Mouse (Mus musculus) forebrain, embryonic 13.5 days (tissue): ENCODE data around the gene Mlxipl. TPM values are rescaled to one million over a fixed set of nuclear protein-coding genes. Genes with fewer than 3 reads are reported as not detected.
A peak's percentile ranks its signal among the peaks of the same experiment; 100 is the strongest.

Experiments
- ATAC-seq: fragments of 200-750 bp; cut with Nextera tagmentation; 2 replicates; pipeline ENCODE4 v1.8.0; 2017
- H3K27ac ChIP-seq: fragments of 300-500 bp; sonication (generic); 2 replicates; pipeline ENCODE4 v1.5.1; 2015; ENCODE audit warnings: inconsistent platforms, mild to moderate bottlenecking, moderate library complexity
- H3K27me3 ChIP-seq: fragments of 300-500 bp; sonication (generic); 2 replicates; pipeline ENCODE4 v1.6.1; 2015; ENCODE audit warnings: mild to moderate bottlenecking, inconsistent platforms
- H3K36me3 ChIP-seq: fragments of 300-500 bp; sonication (generic); 2 replicates; pipeline ENCODE4 v1.6.1; 2015; ENCODE audit warnings: mild to moderate bottlenecking, inconsistent platforms; ENCODE audit not compliant: poor library complexity, severe bottlenecking
- H3K4me1 ChIP-seq: fragments of 300-500 bp; sonication (generic); 2 replicates; pipeline ENCODE4 v1.6.1; 2015; ENCODE audit warnings: inconsistent platforms
- H3K4me2 ChIP-seq: fragments of 300-500 bp; sonication (generic); 2 replicates; pipeline ENCODE4 v1.6.1; 2015; ENCODE audit warnings: inconsistent platforms, mild to moderate bottlenecking, moderate library complexity
- H3K4me3 ChIP-seq: fragments of 300-500 bp; sonication (generic); 2 replicates; pipeline ENCODE4 v1.5.1; 2015; ENCODE audit warnings: mild to moderate bottlenecking, inconsistent platforms
- H3K9ac ChIP-seq: fragments of 300-500 bp; sonication (generic); 2 replicates; pipeline ENCODE4 v1.6.1; 2015; ENCODE audit warnings: mild to moderate bottlenecking, inconsistent platforms
- H3K9me3 ChIP-seq: fragments of 300-500 bp; sonication (generic); replicated peaks from 2 replicates; pipeline ENCODE4 v1.6.1; 2016; ENCODE audit warnings: inconsistent platforms
- WGBS: fragments of 180-500 bp; shearing (Covaris S2); methylation state at CpG from one replicate; pipeline ENCODE4 v1.1.7; 2015; 5-methylcytosine and 5-hydroxymethylcytosine counted together
- polyA plus RNA-seq: library from polyadenylated mRNA; unstranded; fragments of >200 nt; fragmentation: Nextera tagmentation; extraction: Ambion mirVana; gene quantifications from 2 replicates; pipeline ENCODE4 v1.2.1, GENCODE M21; 2015

Gene Mlxipl
- polyA plus RNA-seq, 1 experiment from 2014 or later = 1.6 TPM

DNA sequence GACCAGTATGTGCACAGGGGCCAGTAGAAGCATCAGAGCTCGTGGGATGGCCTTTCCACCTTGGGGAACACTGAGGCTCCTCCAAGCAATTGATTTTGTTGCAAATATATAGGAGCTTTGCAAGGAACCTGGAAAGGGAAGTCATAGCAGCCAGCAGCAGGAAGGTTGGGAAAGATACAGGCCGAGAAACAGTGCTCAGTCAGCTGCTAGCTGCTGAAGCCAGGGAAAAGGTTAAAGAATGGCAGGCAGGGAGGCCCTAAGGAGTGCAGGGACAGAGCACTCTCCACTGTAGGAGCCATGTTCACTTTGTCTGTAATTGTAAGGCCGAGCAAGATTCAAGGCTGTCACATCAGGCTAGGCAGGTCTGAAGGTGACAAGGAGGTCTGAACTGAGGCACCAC is 88.8 kb downstream of the Mlxipl start:
- Histone ChIP-seq H3K4me3 (no peak overlapping the region), H3K27me3 (no peaks in the 10 kb centered on the region), H3K4me1 (no peaks in the 10 kb centered on the region), H3K9ac (0 out of 2 replicates have a peak overlapping the region, but pooled peaks have one; percentile 30), H3K9me3 (no peaks in the 10 kb centered on the region), H3K27ac (no peak overlapping the region), H3K4me2 (no peak overlapping the region), H3K36me3 (peaks cover 96% of the 10 kb centered on the region)
- 82% methylated on average over 3 of the region's 3 CpGs for WGBS
- ATAC-seq = no peak

GRCm38 (mm10) chr5:135178996-135179395 is 89.3 kb downstream of the Mlxipl start:
- H3K4me1 ChIP-seq = no peaks in the 10 kb centered on the region
- no peak overlapping the region for H3K27ac ChIP-seq
- WGBS = 87% methylated on average over 4 of the region's 4 CpGs
- H3K27me3 ChIP-seq = no peaks in the 10 kb centered on the region
- no peak for ATAC-seq
- peaks cover 94% of the 10 kb centered on the region for H3K36me3 ChIP-seq
- H3K4me2 ChIP-seq = no peak overlapping the region
- H3K9me3 ChIP-seq = no peaks in the 10 kb centered on the region
- H3K4me3 ChIP-seq = no peak overlapping the region
- peak overlapping the region; percentile 30; the same call in 1 of the 2 replicates for H3K9ac ChIP-seq

- ATAC-seq = no peak
- WGBS = 90% methylated on average over 7 of the region's 7 CpGs
- Histone ChIP-seq H3K9ac (no peak overlapping the region), H3K27ac (no peak overlapping the region), H3K27me3 (no peaks in the 10 kb centered on the region), H3K36me3 (peaks cover 91% of the 10 kb centered on the region), H3K4me2 (no peak overlapping the region), H3K4me1 (no peaks in the 10 kb centered on the region), H3K9me3 (no peaks in the 10 kb centered on the region; the same call in 1 of the 2 replicates), H3K4me3 (no peak overlapping the region)
These were observed 89.9 kb downstream of the Mlxipl start for GRCm38 (mm10) chr5:135179616-135180015.

- Histone ChIP-seq H3K4me1 (no peaks in the 10 kb centered on the region), H3K27ac (no peak overlapping the region), H3K4me3 (no peak overlapping the region), H3K27me3 (no peaks in the 10 kb centered on the region), H3K4me2 (no peak overlapping the region), H3K9ac (no peak overlapping the region), H3K36me3 (peaks cover 79% of the 10 kb centered on the region), H3K9me3 (no peaks in the 10 kb centered on the region; the same call in 1 of the 2 replicates)
- 95% methylated on average over 14 of the region's 14 CpGs for WGBS
- no peak for ATAC-seq
These were observed 91.1 kb downstream of the Mlxipl start for GRCm38 (mm10) chr5:135180796-135181195.

DNA sequence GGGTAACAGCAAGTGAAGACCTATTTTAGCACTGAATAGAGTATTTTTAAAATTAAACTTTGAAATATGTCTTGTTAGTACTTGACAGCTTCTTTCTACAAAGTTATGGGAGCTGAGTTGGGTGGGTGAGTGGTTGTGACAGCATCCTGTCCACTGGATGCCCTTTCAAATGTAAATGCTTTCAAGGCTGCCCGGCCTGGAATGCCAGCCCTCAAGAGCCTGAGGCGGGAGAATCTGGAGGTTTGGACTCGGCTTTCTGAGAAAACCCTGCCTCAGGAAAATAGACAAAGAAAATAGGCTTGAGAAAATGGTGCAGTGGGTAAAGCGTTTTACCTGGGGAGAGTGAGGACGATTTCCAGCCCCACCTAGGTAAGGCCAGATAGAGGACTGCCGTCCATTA is 92.1 kb downstream of the Mlxipl start:
- no peak for ATAC-seq
- Histone ChIP-seq H3K36me3 (peaks cover 71% of the 10 kb centered on the region), H3K27me3 (no peaks in the 10 kb centered on the region), H3K9ac (no peak overlapping the region), H3K27ac (no peak overlapping the region), H3K4me1 (0 out of 2 replicates have a peak, but pooled peaks cover 3% of the 10 kb centered on the region), H3K4me2 (no peak overlapping the region), H3K4me3 (no peak overlapping the region), H3K9me3 (no peaks in the 10 kb centered on the region; the same call in 1 of the 2 replicates)
- 69% methylated on average over 6 of the region's 6 CpGs for WGBS

GRCm38 (mm10) chr5:135183131-135183861 is 93.6 kb downstream of the Mlxipl start:
- Histone ChIP-seq H3K4me1 (peaks cover 3% of the 10 kb centered on the region; the same call in 1 of the 2 replicates), H3K4me2 (no peak overlapping the region), H3K4me3 (no peak overlapping the region), H3K36me3 (peaks cover 56% of the 10 kb centered on the region), H3K9me3 (no peaks in the 10 kb centered on the region; the same call in 1 of the 2 replicates), H3K27ac (no peak overlapping the region), H3K9ac (no peak overlapping the region), H3K27me3 (no peaks in the 10 kb centered on the region)
- no peak for ATAC-seq
- WGBS = 65% methylated on average over 8 of the region's 8 CpGs

DNA sequence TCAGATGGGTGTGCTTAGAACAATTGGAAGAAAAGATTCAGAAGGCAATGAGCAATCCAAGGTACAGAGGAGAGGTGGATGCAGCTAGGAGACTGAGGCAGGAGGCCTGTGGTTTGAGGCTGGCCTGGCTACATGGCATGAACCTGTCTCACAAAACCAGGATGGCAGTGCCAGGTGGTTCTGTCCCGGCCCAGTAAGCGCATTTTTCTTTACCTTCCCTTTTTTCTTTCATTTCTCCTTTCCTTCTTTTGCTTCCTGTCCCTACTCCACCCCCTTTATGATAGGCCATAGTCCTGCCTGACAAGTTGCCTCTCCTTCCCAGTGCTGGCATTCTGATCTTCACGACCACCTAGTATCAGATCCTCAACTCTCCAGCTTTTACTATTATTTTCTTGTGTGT is 95.3 kb downstream of the Mlxipl start:
- Histone ChIP-seq H3K4me1 (peaks cover 20% of the 10 kb centered on the region), H3K4me2 (no peak overlapping the region), H3K4me3 (no peak overlapping the region), H3K27ac (no peak overlapping the region), H3K27me3 (no peaks in the 10 kb centered on the region), H3K36me3 (peaks cover 49% of the 10 kb centered on the region), H3K9ac (no peak overlapping the region), H3K9me3 (no peaks in the 10 kb centered on the region; the same call in 1 of the 2 replicates)
- WGBS = 100% methylated on average over 3 of the region's 3 CpGs
- ATAC-seq = no peak

GRCm38 (mm10) chr5:135185596-135185995 is 95.9 kb downstream of the Mlxipl start:
- H3K9ac ChIP-seq = no peak overlapping the region
- ATAC-seq = no peak
- H3K9me3 ChIP-seq = no peaks in the 10 kb centered on the region; the same call in 1 of the 2 replicates
- no peaks in the 10 kb centered on the region for H3K27me3 ChIP-seq
- H3K27ac ChIP-seq = no peak overlapping the region
- peaks cover 26% of the 10 kb centered on the region for H3K4me1 ChIP-seq
- no peak overlapping the region for H3K4me3 ChIP-seq
- no peak overlapping the region for H3K4me2 ChIP-seq
- peaks cover 44% of the 10 kb centered on the region for H3K36me3 ChIP-seq
- WGBS = 35% methylated on average over 3 of the region's 3 CpGs

DNA sequence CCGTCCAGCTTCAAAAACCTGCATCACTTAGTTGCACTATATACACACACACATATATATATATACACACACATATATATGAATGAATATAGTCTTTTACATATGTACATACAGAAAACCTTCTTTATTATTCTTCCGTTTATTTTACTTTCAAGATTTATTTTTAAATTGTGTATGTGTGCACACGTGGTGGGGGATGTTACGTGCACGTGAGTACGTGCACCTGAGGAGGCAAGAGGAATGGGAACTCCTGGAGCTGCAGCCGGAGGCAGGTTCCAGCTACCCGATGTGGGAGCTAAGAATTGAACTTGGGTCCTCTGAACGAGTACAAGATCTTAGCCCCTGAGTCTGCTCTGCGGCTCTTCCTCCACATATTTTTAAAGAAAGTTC is 96.5 kb downstream of the Mlxipl start:
- Histone ChIP-seq H3K9ac (peak overlapping the region; percentile 98), H3K4me3 (peak overlapping the region; percentile 99), H3K9me3 (no peaks in the 10 kb centered on the region; the same call in 1 of the 2 replicates), H3K36me3 (peaks cover 37% of the 10 kb centered on the region), H3K27me3 (no peaks in the 10 kb centered on the region), H3K4me2 (peak overlapping the region; percentile 70), H3K27ac (peak overlapping the region; percentile 96), H3K4me1 (peaks cover 28% of the 10 kb centered on the region)
- peak; percentile 9 for ATAC-seq
- WGBS = 21% methylated on average over 10 of the region's 10 CpGs

DNA sequence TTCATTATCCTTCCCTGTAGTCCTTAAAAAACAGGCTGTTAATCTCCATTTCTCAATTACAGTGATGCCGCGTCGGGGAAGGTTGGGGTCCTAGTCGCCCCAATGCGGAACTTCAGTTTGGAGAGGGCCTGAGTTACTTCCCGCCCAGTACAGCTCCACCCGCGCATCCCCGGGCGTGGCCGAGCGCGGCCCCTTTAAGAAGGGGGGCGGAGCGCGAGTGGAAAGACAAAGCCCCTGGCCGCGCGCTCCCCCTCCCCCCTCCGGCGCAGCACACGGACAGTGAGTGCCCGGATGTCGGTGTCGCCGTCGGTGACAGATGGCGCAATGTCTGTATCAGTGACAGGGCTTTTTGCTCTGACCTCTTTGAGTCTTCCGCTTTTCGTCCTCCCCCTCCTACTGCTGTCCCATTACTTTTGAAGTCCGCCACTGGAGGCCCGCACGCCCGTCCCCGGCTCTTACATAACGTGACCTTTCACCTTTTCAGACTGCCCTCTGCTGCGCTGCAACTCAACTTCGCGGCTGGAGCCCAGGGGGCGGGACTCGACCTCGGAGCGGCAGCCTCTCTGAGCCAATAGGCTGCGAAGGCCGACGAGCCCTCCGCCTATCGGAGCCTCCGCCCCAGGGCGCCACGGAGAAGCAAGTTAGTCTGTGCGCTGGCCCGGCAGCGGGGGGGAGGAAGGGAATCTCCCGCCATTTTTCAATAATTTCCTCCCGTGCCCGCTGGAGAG is 97.1 kb downstream of the Mlxipl start, which contains the start of gene Baz1b:
TSS of gene Baz1b (plus strand) at position 644 of the 728 bp plus-strand sequence.
- peak within 1 kb of the TSS; percentile 70 for H3K4me2 ChIP-seq
- H3K27ac ChIP-seq = peak within 1 kb of the TSS; percentile 96
- H3K4me3 ChIP-seq = peak within 1 kb of the TSS; percentile 99
- peak within 1 kb of the TSS; percentile 98 for H3K9ac ChIP-seq
- H3K27me3 ChIP-seq = no peaks in the 10 kb centered on the region
- WGBS = under 1% methylated on average over 55 of the region's 57 CpGs
- peak; percentile 98 for ATAC-seq
- H3K36me3 ChIP-seq = peaks cover 33% of the 10 kb centered on the region
- H3K9me3 ChIP-seq = no peaks in the 10 kb centered on the region; the same call in 1 of the 2 replicates
- H3K4me1 ChIP-seq = peaks cover 28% of the 10 kb centered on the region

- Histone ChIP-seq H3K27me3 (no peaks in the 10 kb centered on the region), H3K4me3 (peak overlapping the region; percentile 99), H3K9ac (peak overlapping the region; percentile 98), H3K27ac (peak overlapping the region; percentile 96), H3K4me2 (peak overlapping the region; percentile 70), H3K36me3 (peaks cover 25% of the 10 kb centered on the region), H3K4me1 (peaks cover 31% of the 10 kb centered on the region), H3K9me3 (no peaks in the 10 kb centered on the region; the same call in 1 of the 2 replicates)
- under 1% methylated on average over 69 of the region's 102 CpGs for WGBS
- ATAC-seq = peak; percentile 74
These were observed 97.9 kb downstream of the Mlxipl start for GRCm38 (mm10) chr5:135187349-135188213.
